Mouse (Mus musculus) C2C12 (cell line): ENCODE data around the gene Olfr96.

Source experiments
- CTCF ChIP-seq: IDR thresholded peaks from one replicate; pipeline ENCODE4 v1.5.1; 2011; ENCODE audit not compliant: control insufficient read depth, insufficient read depth, insufficient read length
- FOSL1 ChIP-seq: IDR thresholded peaks from one replicate; pipeline ENCODE4 v1.8.0; 2011; ENCODE audit warnings: mild to moderate bottlenecking, low read length; ENCODE audit not compliant: poor library complexity, insufficient read depth, severe bottlenecking
- MYOD1 ChIP-seq: IDR thresholded peaks from one replicate; pipeline ENCODE4 v1.6.1; 2011; ENCODE audit warnings: low read depth; ENCODE audit not compliant: control insufficient read depth, insufficient read length
- MYOG ChIP-seq: IDR thresholded peaks from one replicate; pipeline ENCODE4 v1.6.1; 2011; ENCODE audit not compliant: control insufficient read depth, insufficient read length; ENCODE audit errors: extremely low read depth
- USF1 ChIP-seq: IDR thresholded peaks from one replicate; pipeline ENCODE4 v1.6.1; 2011; ENCODE audit warnings: low read depth, mild to moderate bottlenecking, control low read depth, moderate library complexity

DNA sequence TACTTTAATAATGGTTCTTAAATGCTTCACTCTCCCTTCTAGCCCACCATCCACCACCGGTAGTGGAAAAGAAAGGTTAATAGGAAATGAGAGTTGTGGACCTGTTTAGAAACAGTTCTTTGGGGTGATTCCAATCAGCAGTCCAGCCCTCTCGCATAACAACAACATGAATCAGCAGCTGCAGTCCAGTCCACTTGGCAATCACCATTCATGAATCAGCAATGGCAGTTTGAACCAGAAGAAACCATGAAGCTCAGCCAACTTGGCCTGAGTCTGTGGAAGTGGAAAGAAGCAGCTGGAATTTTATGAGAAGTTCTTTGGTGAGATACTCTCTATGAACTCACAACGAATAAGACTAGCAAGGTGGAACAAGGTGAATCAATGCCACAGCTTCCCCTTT, 1.5 kb upstream of the Olfr96 start:
- no peak for TF ChIP-seq CTCF
- no peak for TF ChIP-seq MYOG
- TF ChIP-seq USF1, result no peak
- TF ChIP-seq MYOD1, result no peak
- no peak for TF ChIP-seq FOSL1
